Mouse (Mus musculus): Measurements from ENCODE around the gene Numbl.

The Numbl gene

DNA sequence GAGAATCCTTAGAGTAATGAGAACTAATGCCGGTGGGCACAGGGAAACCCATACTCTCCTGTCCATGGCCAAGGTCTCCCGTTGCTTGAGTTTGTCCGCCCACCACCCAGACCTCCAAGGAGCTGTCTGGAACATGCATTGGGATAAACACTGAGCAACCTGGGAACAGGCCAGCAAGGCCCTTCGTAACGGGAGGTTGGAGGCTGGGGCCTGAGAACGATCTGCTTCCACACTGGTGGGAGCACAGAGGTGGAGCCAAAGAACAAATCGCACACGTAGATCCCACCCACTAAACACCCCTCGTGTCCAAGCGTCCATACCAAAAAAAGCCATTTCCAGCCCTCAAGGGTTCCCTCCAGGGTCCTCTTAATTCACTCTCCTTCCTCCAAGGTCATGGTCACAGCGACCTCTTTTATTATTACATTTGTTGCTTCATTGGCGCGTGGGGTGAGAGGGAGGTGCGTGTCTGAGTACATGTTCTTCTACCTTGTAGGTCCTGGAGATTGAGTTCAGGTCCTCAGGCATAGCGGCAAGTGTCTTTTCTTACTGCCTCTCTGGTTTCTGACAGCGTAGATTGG is 39.9 kb downstream of the Numbl start:
- no peak for DNase-seq

DNA sequence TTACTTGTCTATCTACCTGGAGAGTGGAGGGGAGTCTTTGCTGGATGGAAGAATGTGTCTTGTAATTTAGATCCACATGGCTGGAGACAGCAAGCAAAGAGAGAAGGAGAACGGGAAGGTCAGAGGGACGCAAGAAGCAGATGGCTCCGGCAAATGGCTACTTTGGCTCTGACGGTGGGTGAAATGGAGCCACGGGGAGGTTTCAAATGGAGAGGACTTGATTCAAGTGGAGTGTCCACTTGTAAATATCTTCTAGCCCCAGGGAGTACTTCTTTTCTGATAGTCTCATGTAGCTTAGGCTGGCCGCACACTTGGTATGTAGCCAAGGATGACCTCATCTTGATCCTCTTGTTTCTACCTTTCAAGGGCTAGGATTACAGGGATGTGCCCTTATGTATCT is 40.6 kb downstream of the Numbl start:
- DNase-seq, result peak; percentile 69

DNA sequence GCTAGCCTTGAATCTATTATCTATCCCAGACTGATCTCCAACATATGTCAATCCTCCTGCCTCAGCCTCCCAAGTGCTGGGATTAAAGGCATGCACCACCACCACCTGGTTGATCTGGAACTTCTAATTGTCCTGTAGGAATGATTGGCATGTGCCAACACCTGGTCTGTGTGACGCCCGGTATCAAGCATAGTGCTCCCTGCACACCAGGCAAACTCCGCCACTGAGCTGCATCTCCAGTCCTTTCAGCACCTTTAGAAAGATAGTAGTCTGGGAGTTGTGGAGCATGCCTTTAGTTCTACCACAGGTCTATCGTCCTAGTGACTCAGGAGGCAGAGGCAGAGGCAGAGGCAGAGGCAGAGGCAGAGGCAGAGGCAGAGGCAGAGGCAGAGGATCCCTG is 42.1 kb downstream of the Numbl start:
- no peak for DNase-seq

DNA sequence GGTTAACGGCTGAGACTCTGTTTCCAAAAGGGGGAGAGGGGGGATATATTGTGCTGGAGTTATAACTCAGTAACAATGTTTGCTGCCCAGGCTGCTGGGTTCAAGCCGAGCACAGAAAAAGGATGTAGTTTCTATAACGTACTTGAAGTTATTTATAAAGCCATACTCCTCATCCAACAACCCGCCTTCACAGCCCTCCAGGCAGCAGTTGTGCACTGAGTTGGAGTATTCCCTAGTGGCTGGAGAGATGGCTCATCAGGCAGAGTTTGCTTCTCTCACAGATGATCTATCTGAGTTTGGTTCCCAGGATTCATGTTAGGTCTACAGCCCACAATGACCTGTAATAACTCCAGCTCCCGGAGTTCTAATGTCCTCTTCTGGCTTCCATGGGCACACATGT is 42.6 kb downstream of the Numbl start:
- DNase-seq, result no peak

DNA sequence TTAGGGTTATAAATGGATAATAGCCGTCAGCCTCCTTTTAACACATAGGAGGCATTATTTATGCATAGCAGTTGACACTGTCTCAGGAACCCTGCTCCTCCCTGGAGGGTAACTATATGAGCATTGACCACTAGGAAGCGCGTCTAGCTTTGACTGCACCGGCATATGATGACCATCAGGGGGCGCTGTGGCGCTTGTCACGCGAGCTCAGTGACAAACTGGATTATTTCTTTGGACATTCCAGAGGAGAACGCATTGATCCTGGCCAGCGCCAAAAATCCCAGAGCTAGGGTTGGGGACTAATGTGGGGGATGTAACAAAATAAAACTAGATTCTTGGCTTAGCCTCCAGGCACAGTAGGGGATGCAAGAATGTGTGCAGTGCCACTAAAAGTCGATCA is 43.9 kb downstream of the Numbl start:
- DNase-seq, result peak; percentile 78

DNA sequence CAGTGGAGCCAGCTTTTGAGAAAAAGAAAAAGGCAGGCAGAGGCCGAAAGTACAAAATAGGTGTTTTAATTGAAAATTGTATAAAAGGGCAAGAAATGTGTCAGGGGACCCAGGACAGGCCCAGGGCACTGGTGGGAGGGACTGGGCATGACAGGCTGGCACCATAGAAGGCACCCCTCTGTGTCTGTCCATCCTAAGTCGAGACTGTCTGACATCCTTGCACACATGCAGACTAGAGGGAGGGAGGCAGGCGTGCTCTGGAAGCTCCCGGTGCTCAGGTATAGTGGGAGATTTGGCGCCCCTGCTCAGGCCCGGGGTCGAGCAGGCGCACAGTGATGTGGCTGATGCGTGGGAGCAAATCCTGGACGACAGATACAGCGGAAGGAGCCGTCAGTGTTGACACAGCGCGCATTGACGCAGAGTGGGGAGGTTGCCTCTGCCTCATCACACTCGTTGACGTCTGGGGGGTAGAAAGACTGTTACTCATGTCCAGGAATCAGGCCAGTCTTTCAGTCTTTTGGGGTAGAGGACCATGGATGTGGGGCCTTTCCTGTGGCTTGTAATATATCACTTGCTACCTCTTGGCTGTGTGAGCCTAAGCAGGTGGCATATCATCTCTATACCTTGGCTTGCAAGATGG is 47.0 kb downstream of the Numbl start:
- DNase-seq, result no peak

DNA sequence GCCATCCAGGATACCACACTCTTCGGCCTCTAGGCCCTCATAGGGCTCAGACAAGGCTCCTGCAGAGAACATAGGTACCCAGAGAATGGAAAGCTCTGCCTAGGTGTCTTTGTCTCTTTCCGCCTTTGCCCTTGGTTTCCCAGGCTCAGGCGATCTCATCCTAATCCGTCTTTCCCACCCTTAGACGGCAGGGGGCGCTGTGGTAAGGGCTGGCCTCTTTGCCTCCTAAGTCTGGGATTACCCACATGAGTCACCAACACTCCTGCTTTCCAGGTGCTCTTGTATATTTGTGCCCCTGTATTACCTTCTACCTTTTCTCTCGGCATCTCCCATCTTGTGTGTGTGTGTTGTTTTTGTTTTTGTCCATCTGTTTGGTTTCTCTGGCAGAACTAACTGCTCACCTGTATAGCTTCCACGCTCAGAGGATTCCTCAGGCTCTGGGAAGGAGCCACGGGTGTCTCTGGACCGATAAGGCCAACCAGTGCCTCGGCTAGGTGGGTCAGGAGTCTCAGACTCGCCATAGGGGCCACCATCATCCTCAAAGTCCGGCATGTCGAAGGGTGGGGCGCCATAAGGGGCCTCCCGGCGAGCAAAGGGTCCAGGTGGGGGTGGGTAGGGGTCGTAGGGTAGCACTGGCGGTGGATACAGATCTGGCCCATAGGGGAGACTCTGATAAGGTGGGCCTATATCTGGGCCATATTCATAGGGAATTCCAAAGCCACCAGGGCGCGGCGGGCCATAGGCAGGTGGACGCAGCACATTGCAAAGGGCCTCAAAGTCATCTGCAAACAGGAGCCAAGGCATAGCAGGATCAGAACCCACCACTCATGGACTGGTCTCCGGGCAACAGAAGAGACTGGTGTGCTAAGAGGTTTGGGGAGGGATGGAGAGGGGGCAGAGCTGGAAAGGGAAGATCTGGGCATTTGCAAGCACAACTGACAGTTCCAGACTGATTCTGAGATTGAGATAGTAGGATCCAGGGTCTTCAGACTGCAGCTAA is 48.2 kb downstream of the Numbl start:
- DNase-seq, result no peak

DNA sequence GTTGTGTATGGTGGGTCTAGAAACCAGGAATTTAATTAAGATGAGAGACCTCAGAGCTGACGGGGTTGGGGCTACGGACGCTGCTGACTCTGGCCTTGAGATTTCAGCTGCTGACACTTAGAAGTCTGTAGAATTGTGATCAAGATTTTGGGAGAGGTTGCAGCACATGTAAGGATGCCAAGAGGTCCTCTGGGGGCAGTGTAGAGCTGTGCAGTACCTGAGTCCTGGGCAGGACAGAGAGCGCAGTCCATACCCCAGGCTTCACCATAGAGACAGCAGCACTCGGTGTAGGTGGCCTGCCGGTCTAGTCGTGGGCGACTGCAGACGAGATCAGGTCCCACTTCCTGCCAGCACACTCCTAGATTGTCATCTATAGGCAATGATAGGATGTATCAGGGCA is 49.3 kb downstream of the Numbl start:
- no peak for DNase-seq

DNA sequence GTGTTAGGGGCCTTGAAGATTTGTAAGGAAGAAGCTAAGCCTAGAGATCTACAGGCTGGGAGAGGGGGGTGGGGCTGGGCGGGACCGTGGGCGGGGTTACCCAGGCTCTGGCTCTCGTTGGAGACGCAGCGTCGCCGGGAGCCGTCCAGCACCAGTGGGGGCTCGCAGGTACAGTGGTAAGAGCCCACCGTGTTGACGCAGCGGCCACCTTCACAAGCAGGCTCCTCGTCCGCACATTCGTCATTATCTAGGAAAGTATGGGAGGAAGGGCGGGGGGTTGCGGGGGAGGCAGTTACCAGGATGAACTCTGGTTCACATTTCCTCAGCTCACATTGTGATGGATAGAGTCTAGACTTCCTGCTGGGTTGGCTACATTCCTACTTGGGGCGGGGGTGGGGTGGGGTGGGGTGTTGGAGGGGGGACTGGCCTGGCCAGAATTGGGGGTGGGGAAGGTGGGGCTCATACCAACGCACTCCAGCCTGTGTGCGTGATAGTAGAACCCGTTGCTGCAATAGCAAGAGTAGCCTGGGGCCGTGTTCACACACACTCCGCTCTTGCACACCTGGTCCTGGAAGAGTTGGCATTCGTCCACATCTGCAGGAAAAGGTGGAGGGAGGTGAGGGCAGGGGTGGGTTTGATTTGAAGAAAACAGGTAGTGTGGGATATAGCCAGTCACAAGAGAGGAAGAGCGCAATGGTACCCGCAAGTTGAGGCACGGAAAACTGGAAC is 50.8 kb downstream of the Numbl start:
- DNase-seq, result no peak

DNA sequence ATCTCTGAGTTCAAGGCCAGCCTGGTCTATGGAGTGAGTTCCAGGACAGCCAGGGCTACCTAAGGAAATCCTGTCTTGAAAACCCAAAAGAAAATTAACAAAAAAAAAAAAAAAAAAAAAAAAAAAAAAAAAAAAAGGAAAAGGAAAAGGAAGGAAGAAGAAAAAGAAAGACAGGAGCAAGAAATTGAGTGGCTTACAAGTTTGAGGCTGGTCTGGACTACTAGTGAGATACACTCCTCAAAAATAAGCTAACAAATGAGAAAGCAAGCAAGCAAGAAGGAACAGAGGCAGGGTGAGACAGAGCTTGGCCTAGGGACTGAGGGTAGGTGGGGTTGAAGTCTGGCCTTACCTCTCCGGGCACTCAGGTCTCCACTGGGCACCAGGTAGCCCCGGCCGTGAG is 51.6 kb downstream of the Numbl start:
- no peak for DNase-seq

DNA sequence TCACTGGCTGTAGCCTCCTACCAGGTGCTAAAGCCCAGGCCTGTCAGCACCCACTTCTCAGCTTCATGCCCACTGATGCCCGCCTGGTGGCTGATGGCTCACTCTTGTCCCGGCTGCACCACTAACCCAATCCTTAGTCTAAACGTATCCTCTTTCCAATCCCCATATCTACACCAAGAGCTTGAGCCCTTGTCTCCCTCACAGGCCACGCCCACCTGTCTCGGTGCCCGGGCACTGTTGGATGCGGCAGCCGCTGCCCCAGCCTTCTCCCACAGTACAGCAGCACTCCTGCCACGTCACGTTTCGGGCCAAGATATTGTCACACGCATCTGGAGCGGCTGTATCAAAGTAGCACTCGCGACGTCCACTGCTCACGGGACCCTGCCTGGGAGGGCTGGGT is 52.1 kb downstream of the Numbl start:
- DNase-seq, result peak; percentile 54

DNA sequence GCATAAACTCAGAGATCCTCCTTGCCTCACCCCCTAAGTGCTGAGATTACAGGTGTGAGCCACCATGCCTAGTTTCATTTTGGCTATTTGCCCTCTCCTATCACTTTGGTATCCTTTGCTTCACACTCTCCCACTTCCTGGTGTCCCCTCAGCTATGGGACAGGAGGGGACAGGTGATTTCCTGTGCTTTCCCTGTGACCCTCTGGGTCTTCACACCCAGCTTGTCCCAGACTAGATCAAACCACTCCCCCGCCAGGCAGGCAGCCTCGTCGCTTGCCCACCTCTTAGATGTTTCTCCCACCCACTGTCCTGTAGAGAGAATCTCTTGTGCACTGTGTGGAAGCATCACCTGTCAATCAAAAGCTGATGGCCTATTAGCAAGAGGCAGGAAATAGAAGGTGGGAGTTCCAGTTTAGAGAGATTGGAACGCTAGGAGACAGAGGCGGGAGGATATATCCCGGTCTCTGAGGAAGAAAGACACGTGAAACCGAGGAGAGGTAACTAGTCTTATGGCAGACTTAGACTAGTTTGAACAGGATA is 52.8 kb downstream of the Numbl start:
- no peak for DNase-seq

DNA sequence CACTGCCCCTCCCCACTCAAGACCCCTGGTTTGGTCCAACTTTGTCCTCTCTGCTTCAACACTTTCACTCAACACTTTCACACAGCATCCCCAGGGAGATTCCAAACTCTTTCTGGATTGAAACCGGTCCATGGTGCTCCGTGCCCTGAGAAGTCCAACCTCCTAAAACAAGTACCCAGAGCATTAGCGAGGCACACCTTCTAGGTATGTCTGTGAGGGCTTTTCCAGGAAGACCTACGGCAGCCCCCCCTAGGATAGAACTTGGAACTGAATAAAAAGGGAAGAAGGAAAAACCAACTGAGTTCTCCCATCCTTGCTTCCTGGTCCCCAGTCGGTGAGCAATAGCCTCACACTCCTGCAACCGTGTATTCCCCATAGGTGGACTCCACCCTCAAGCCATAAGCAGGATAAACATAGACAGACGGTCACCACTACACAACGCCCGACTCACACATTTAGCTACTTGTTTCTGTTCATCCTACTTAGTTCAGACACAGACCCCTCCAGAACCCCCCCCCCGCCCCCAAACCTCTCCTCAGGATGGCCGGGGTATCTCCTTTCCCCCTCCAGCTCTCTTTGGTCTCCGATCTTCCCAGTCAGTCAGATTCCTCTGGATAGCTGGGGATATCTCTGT is 53.5 kb downstream of the Numbl start:
- DNase-seq, result no peak

DNA sequence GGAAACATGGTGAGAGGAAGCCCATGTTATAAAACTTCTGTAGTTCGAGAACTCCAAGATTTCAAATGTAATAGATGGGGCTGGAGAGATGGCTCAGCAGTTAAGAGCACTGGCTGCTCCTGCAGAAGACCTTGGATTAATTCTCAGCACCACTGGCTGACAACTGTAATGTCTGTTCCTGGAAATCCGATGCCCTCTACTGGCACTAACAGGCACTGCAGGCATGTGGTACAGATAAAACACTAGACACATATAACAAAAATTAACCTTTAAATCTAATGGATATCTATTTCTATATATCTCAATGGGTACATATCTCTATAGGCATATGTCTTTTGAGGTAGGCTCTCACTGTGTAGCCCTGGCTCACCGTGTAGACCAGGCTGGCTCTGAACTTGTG is 56.2 kb downstream of the Numbl start:
- DNase-seq, result no peak

DNA sequence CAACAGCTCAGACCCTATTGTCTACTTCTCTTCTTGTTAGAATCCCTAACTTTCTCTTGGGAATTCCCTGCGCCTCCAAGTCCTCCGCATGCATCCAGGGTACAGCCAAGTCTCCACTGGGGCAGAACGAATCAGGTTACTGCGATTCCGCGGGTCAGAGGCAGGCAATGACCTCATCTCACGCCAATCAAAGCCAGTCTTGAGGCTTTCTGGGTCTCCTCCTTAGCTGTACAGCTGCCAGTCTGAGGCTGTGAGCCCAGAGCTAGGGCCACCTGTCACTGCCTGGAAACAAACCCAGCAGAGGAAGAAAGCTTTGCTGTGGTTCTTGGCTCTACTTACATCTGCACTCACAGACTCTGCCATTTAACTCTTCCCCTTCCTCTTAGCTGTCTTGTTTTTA is 57.7 kb downstream of the Numbl start:
- DNase-seq, result no peak

DNA sequence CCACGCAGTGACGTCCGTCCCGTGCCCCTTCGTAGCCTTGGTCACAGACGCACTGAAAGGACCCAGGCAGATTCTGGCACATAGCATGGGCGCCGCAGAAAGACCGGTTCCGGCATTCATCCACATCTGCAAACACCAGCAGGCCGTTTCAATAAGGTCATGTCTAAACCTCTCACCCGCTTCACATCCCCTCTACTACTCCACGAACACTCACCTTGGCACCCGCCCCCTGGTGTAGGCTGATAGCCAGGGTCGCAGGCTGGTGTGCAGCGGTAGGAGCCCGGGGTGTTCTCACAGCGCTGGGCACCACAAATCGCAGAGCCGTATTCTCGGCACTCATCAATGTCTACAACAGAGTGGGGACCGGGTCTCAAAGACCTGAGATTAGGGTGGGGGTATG is 61.2 kb downstream of the Numbl start:
- no peak for DNase-seq

DNA sequence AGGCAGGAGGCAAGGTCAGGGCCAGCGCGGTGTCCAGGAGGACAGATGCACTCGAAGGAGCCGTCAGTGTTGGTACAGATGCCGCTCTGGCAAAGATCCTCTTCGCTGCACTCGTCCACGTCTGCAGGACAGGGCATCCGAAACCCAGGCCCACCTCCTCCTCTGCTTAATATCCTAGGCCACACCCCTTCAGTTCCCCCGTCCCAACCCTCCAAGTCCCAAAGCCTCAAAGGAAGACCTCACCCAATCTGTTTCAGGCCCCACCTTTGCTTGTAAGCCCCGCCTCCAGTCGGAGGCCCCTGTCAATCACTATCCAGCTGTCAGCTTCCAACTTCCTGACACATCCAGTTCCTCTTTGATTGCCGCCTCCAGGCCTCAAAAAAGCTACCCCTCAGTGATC is 64.1 kb downstream of the Numbl start:
- DNase-seq, result no peak

DNA sequence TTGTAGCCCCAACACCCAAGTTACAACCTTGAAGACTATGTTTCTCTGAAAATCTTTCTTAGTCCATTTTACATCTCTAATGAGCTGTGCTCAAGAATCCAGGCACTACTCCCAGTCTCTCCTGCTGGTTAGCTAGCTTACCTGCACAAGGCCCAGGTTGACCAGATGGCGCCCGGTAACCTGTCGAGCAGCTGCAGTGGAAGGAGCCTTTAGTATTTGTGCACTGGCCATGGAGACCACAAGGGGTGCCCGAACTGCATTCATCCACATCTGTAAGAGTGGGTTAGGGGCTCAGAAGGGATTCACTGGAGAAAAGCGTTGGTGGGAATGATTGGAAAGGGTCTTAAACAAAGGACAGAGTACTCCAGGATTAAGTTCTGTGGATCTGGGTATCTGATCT is 64.8 kb downstream of the Numbl start:
- DNase-seq, result no peak

DNA sequence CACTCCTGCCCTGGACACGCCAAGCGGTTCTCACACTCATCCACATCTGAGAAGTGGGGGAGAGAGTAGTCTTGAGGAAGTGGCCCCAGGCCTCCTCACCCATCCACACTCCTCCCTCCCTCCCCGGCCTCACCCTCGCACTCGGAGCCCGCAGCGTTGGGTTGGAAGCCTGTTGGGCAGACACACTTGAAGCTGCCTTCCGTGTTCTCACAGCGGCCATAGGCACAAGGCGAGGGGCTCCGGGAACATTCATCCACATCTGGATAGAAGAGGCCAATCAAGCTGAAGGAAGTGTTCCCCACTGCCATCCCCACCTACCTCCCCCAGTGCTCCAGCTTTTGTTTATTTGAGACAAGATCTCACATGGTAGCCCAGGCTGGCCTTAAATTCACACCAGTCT is 65.9 kb downstream of the Numbl start:
- no peak for DNase-seq

DNA sequence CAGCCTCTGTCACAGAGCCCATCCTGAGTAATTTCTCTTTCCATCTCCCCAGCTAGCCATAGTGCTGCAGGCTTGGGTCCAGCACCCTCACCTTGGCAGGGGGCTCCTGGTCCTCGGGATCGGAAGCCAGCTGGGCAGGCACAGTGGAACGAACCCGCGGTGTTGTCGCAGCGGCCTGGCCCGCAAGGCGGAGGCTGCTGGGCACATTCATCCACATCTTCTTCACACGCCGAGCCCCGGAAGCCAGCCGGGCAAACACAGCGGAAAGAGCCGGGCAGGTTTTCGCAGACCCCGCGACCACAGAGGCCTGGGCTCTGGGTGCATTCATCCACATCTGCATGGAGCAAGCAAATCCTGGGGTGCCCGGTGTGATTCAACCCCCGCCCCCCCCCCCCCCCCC is 66.7 kb downstream of the Numbl start:
- DNase-seq, result no peak

DNA sequence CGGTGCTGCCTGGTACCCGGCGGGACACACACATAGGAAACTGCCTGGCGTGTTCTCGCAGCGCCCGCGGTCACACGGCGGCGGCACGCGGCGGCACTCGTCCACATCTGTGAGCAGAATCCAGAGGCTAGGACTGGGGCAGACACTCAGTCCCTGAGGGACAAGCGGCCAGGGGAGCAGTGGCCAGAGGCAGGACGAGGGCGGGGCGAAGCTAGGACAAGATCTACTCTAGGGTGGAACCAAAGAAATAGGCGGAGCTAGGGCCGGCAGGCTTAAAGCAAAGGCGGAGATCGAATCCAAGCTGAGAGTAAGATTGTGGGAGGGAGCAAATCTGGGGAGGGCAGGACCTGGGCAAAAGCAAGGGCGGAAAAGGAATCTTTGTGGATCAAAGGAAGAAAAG is 67.5 kb downstream of the Numbl start:
- DNase-seq, result peak; percentile 68

DNA sequence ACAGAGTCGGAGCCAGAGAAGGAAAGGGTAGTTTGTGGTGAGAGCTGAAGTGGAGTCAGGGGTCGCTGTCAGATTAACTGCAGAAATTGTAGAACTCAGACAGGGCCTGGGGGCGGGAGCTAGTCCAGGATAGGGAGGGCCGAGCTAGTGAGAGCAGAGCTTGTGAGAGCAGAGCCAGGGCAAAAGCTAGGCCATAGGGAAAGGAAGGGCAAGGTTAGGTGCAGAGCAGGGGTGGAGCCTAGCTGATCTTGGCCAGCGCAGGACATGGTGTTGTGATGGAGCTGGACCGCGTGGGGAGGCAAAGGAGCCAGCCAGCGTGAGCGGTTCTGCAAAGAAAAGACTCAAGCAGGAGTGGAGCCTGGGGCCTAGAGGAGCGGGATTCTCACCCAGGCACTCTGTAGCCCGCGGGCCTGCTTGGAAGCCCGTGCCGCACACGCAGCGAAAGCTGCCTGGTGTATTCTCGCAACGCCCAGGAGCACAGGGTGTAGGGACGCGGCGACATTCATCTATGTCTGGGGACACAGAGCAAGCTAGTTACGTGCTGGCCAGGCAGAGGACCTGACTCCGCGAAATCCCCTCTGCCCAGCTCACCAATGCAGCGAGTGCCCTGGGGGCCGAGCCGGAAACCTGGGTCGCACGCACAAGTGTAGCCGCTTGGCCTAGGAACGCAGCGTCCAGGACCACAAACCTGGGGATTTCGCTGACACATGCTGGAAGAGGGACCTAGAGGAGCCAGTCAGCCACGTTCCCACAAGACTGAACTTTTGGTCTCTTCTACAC is 68.1 kb downstream of the Numbl start:
- DNase-seq, result peak; percentile 74

All from cerebellum, adult 9-10 months (tissue).